Mouse (Mus musculus): ENCODE data around the gene Rai14. TPM values are rescaled to one million over a fixed set of nuclear protein-coding genes. Genes with fewer than 3 reads are reported as not detected.
A peak's percentile ranks its signal among the peaks of the same experiment; 100 is the strongest.

The Rai14 gene
- polyA plus RNA-seq, 1 experiment from 2014 or later, result 73.1 TPM

GRCm38 (mm10) chr15:10715139-10715505, 698 bp upstream of the Rai14 start:
- under 1% methylated on average over 10 of the region's 10 CpGs for WGBS

GRCm38 (mm10) chr15:10713626-10714316, 653 bp downstream of the Rai14 start:
- no peaks in the 10 kb centered on the region for H3K9me3 ChIP-seq (ENCODE audit: low read depth, low read length)
- DNase-seq (peak; percentile 50), ATAC-seq (ENCODE audit: insufficient read depth) (peak; percentile 30)
- 1% methylated on average over 34 of the region's 35 CpGs for WGBS
- TF ChIP-seq CTCF (IDR thresholded peaks at IDR 0.05; ENCODE audit: low read depth), result no peak
- no peaks in the 10 kb centered on the region for H3K27me3 ChIP-seq (ENCODE audit: insufficient read depth, low read length)
- H3K9ac ChIP-seq, result peak overlapping the region; percentile 86
- peak overlapping the region; percentile 91 for H3K4me2 ChIP-seq
- H3K4me1 ChIP-seq (ENCODE audit: insufficient read depth), result peaks cover 11% of the 10 kb centered on the region
- H3K27ac ChIP-seq (ENCODE audit: low read depth), result peak overlapping the region; percentile 91
- peak overlapping the region; percentile 84 for H3K4me3 ChIP-seq (ENCODE audit: low read depth, low read length)
- peaks cover 4% of the 10 kb centered on the region; the same call in 1 of the 2 replicates for H3K36me3 ChIP-seq (ENCODE audit: insufficient read depth)

More at GRCm38 (mm10) chr15:10715139-10715505, 698 bp upstream of the Rai14 start:
- ATAC-seq (ENCODE audit: insufficient read depth) (peak; percentile 62), DNase-seq (peak; percentile 71)
- Histone ChIP-seq H3K27ac (ENCODE audit: low read depth) (peak overlapping the region; percentile 91), H3K36me3 (ENCODE audit: insufficient read depth) (no peaks in the 10 kb centered on the region), H3K9ac (peak overlapping the region; percentile 86), H3K4me1 (ENCODE audit: insufficient read depth) (peaks cover 11% of the 10 kb centered on the region), H3K9me3 (ENCODE audit: low read depth, low read length) (no peaks in the 10 kb centered on the region), H3K4me2 (peak overlapping the region; percentile 91), H3K4me3 (ENCODE audit: low read depth, low read length) (peak overlapping the region; percentile 84), H3K27me3 (ENCODE audit: insufficient read depth, low read length) (no peaks in the 10 kb centered on the region)
- TF ChIP-seq CTCF (IDR thresholded peaks at IDR 0.05; ENCODE audit: low read depth), result 0 out of 2 replicates have a peak, but pooled peaks have one; percentile 19

GRCm38 (mm10) chr15:10713181-10713625, 1.2 kb downstream of the Rai14 start:
- Histone ChIP-seq H3K9me3 (ENCODE audit: low read depth, low read length) (no peaks in the 10 kb centered on the region), H3K4me1 (ENCODE audit: insufficient read depth) (peaks cover 11% of the 10 kb centered on the region), H3K9ac (peak overlapping the region; percentile 86), H3K4me3 (ENCODE audit: low read depth, low read length) (peak overlapping the region; percentile 84), H3K36me3 (ENCODE audit: insufficient read depth) (peaks cover 7% of the 10 kb centered on the region; the same call in 1 of the 2 replicates), H3K27me3 (ENCODE audit: insufficient read depth, low read length) (no peaks in the 10 kb centered on the region), H3K4me2 (peak overlapping the region; percentile 91), H3K27ac (ENCODE audit: low read depth) (peak overlapping the region; percentile 91; the same call in 1 of the 2 replicates)
- DNase-seq (peak; percentile 45), ATAC-seq (ENCODE audit: insufficient read depth) (no peak)
- WGBS, result 9% methylated on average over 13 of the region's 13 CpGs
- TF ChIP-seq CTCF (IDR thresholded peaks at IDR 0.05; ENCODE audit: low read depth), result no peak

- ATAC-seq (ENCODE audit: insufficient read depth) (no peak), DNase-seq (no peak)
- Histone ChIP-seq H3K4me3 (ENCODE audit: low read depth, low read length) (peak overlapping the region; percentile 84), H3K27me3 (ENCODE audit: insufficient read depth, low read length) (no peaks in the 10 kb centered on the region), H3K4me1 (ENCODE audit: insufficient read depth) (peaks cover 11% of the 10 kb centered on the region), H3K36me3 (ENCODE audit: insufficient read depth) (peaks cover 7% of the 10 kb centered on the region; the same call in 1 of the 2 replicates), H3K9me3 (ENCODE audit: low read depth, low read length) (no peaks in the 10 kb centered on the region), H3K4me2 (peak overlapping the region; percentile 91), H3K27ac (ENCODE audit: low read depth) (no peak overlapping the region), H3K9ac (peak overlapping the region; percentile 86)
- no peak for TF ChIP-seq CTCF (IDR thresholded peaks at IDR 0.05; ENCODE audit: low read depth)
- WGBS, result 66% methylated on average over 3 of the region's 3 CpGs
These were observed 2.1 kb downstream of the Rai14 start for GRCm38 (mm10) chr15:10712288-10712687.

GRCm38 (mm10) chr15:10711231-10711630, 3.2 kb downstream of the Rai14 start:
- DNase-seq (no peak), ATAC-seq (ENCODE audit: insufficient read depth) (no peak)
- no peak for TF ChIP-seq CTCF (IDR thresholded peaks at IDR 0.05; ENCODE audit: low read depth)
- H3K4me2 ChIP-seq, result peak overlapping the region; percentile 91
- H3K4me1 ChIP-seq (ENCODE audit: insufficient read depth), result peaks cover 11% of the 10 kb centered on the region
- H3K27ac ChIP-seq (ENCODE audit: low read depth), result no peak overlapping the region
- WGBS, result 76% methylated on average over 6 of the region's 6 CpGs
- no peaks in the 10 kb centered on the region for H3K27me3 ChIP-seq (ENCODE audit: insufficient read depth, low read length)
- H3K36me3 ChIP-seq (ENCODE audit: insufficient read depth), result peaks cover 7% of the 10 kb centered on the region; the same call in 1 of the 2 replicates
- H3K9me3 ChIP-seq (ENCODE audit: low read depth, low read length), result no peaks in the 10 kb centered on the region
- H3K9ac ChIP-seq, result no peak overlapping the region
- no peak overlapping the region for H3K4me3 ChIP-seq (ENCODE audit: low read depth, low read length)

- H3K4me3 ChIP-seq (ENCODE audit: low read depth, low read length), result no peak overlapping the region
- no peak for ATAC-seq (ENCODE audit: insufficient read depth)
- peak; percentile 50 for TF ChIP-seq CTCF (IDR thresholded peaks at IDR 0.05; ENCODE audit: low read depth)
- H3K9me3 ChIP-seq (ENCODE audit: low read depth, low read length), result no peaks in the 10 kb centered on the region
- 84% methylated on average over 10 of the region's 10 CpGs for WGBS
- peaks cover 11% of the 10 kb centered on the region for H3K4me1 ChIP-seq (ENCODE audit: insufficient read depth)
- no peaks in the 10 kb centered on the region for H3K27me3 ChIP-seq (ENCODE audit: insufficient read depth, low read length)
- H3K9ac ChIP-seq, result no peak overlapping the region
- H3K27ac ChIP-seq (ENCODE audit: low read depth), result no peak overlapping the region
- DNase-seq, result no peak
- peaks cover 7% of the 10 kb centered on the region; the same call in 1 of the 2 replicates for H3K36me3 ChIP-seq (ENCODE audit: insufficient read depth)
- no peak overlapping the region for H3K4me2 ChIP-seq
These were observed 5.7 kb downstream of the Rai14 start for GRCm38 (mm10) chr15:10708591-10709272.

- TF ChIP-seq CTCF (IDR thresholded peaks at IDR 0.05; ENCODE audit: low read depth), result no peak
- peaks cover 7% of the 10 kb centered on the region; the same call in 1 of the 2 replicates for H3K36me3 ChIP-seq (ENCODE audit: insufficient read depth)
- WGBS, result 89% methylated on average over 6 of the region's 6 CpGs
These were observed 7.3 kb downstream of the Rai14 start for GRCm38 (mm10) chr15:10707109-10707508.

More at GRCm38 (mm10) chr15:10707109-10707508, 7.3 kb downstream of the Rai14 start:
- H3K4me1 ChIP-seq (ENCODE audit: insufficient read depth), result peaks cover 13% of the 10 kb centered on the region
- no peak for DNase-seq
- H3K9ac ChIP-seq, result no peak overlapping the region
- no peak overlapping the region for H3K4me3 ChIP-seq (ENCODE audit: low read depth, low read length)
- no peak for ATAC-seq (ENCODE audit: insufficient read depth)
- H3K27me3 ChIP-seq (ENCODE audit: insufficient read depth, low read length), result no peaks in the 10 kb centered on the region
- H3K9me3 ChIP-seq (ENCODE audit: low read depth, low read length), result no peaks in the 10 kb centered on the region
- no peak overlapping the region for H3K27ac ChIP-seq (ENCODE audit: low read depth)
- H3K4me2 ChIP-seq, result no peak overlapping the region

All from lung, embryonic 14.5 days (tissue).